Mouse (Mus musculus) adrenal gland, adult 10 weeks (tissue): ENCODE results near the gene Vmn2r15. TPM values are rescaled to one million over a fixed set of nuclear protein-coding genes. Genes with fewer than 3 reads are reported as not detected.

ENCODE experiments used
- polyA plus RNA-seq: library from polyadenylated mRNA; stranded (reverse); fragments of 350-450 nt; fragmentation: Illumina TruSeq; extraction: RNeasy Lipid Tissue Mini Kit (QIAGEN cat#74804); gene quantifications from one replicate; pipeline ENCODE4 v1.2.3, GENCODE M21; 2014; ENCODE audit warnings: low read depth, low replicate concordance

Gene Vmn2r15
- polyA plus RNA-seq: not detected

DNA sequence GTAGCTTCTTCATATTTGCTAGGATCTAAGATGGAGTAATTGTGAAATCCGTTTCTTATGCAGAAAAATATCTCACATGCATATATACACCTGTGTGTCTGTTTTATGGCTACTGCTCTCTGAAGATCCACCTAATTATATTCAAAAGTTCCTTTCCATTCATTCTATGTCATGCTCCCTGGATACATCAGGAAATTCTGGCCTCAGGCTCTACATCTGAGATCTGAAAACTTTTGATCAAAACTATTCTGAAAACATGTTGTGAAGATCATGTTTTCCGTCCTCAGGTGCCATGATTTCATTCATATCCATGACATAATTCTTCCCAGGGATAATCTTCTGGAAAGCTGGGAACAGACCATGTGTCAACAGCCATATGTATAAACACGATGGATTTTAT, at the start of gene Vmn2r15:
Gene Vmn2r15, minus strand, starts transcription at position 101 of the 400 bp plus-strand sequence.

GRCm38 (mm10) chr5:109329862-109330261, 32.4 kb upstream of the Vmn2r15 start, which contains the start of gene Vmn2r16:
Vmn2r16 (plus strand) TSS chr5:109330162.

Other genes with a start within 250 kb of the Vmn2r15 start
- gene Vmn2r11, start 238.1 kb downstream of the Vmn2r15 start, polyA plus RNA-seq: not detected
- gene Vmn2r12, start 199.7 kb downstream of the Vmn2r15 start, polyA plus RNA-seq: not detected
- gene Vmn2r13, start 105.4 kb downstream of the Vmn2r15 start, polyA plus RNA-seq: 0.23 TPM
- 0.06 TPM for gene Vmn2r14, start 72.9 kb downstream of the Vmn2r15 start, polyA plus RNA-seq
- not detected for gene Vmn2r16, start 32.5 kb upstream of the Vmn2r15 start, polyA plus RNA-seq
- gene Vmn2r17, start 122.0 kb upstream of the Vmn2r15 start, polyA plus RNA-seq: not detected